Mouse (Mus musculus) E14TG2a.4 (cell line): Measurements from ENCODE around the gene Ier3.
A peak's percentile ranks its signal among the peaks of the same experiment; 100 is the strongest.

ENCODE experiments used
- H3K27me3 ChIP-seq: 2 replicates; pipeline ENCODE4 v1.6.1; 2014; ENCODE audit warnings: low read length, control low read depth; ENCODE audit not compliant: insufficient read depth
- H3K36me3 ChIP-seq: 2 replicates; pipeline ENCODE4 v1.6.1; 2014; ENCODE audit warnings: low read length, control low read depth; ENCODE audit not compliant: insufficient read depth
- H3K4me1 ChIP-seq: replicated peaks from 2 replicates; pipeline ENCODE4 v1.6.1; 2014; ENCODE audit warnings: low read depth, low read length, control low read depth
- H3K4me3 ChIP-seq: replicated peaks from 2 replicates; pipeline ENCODE4 v1.5.1; 2014; ENCODE audit warnings: mild to moderate bottlenecking, low read length
- H3K9me3 ChIP-seq: 2 replicates; pipeline ENCODE4 v1.6.1; 2014; ENCODE audit warnings: low read length, control low read depth
- CTCF ChIP-seq: conservative IDR thresholded peaks from 2 replicates; pipeline ENCODE4 v1.5.1; 2014; ENCODE audit warnings: low read length
- NANOG ChIP-seq: IDR thresholded peaks from 2 replicates; pipeline ENCODE4 v1.6.1; 2014; ENCODE audit warnings: borderline replicate concordance, low read length, mixed read lengths
- POU5F1 ChIP-seq: IDR thresholded peaks from 2 replicates; pipeline ENCODE4 v1.6.1; 2014; ENCODE audit warnings: low read length, borderline replicate concordance

Gene Ier3

GRCm38 (mm10) chr17:35825109-35825850 lies 3.8 kb downstream of the Ier3 start:
- Histone ChIP-seq H3K9me3 (no peaks in the 10 kb centered on the region), H3K36me3 (peaks cover 38% of the 10 kb centered on the region), H3K27me3 (peaks cover 7% of the 10 kb centered on the region), H3K4me1 (peaks cover 51% of the 10 kb centered on the region), H3K4me3 (no peak overlapping the region)
- TF ChIP-seq NANOG: no peak
- TF ChIP-seq CTCF: no peak
- no peak for TF ChIP-seq POU5F1

GRCm38 (mm10) chr17:35829737-35830136 lies 8.3 kb downstream of the Ier3 start:
- H3K9me3 ChIP-seq: no peaks in the 10 kb centered on the region
- TF ChIP-seq POU5F1 (no peak), CTCF (peak; percentile 51), NANOG (no peak)
- H3K27me3 ChIP-seq: no peaks in the 10 kb centered on the region
- H3K36me3 ChIP-seq: peaks cover 77% of the 10 kb centered on the region
- H3K4me3 ChIP-seq: peak overlapping the region; percentile 26; the same call in 1 of the 2 replicates
- H3K4me1 ChIP-seq: peaks cover 33% of the 10 kb centered on the region

- TF ChIP-seq POU5F1: no peak
- no peak for TF ChIP-seq NANOG
- no peak for TF ChIP-seq CTCF
- Histone ChIP-seq H3K4me1 (peaks cover 46% of the 10 kb centered on the region), H3K4me3 (no peak overlapping the region), H3K36me3 (peaks cover 70% of the 10 kb centered on the region), H3K9me3 (no peaks in the 10 kb centered on the region), H3K27me3 (no peaks in the 10 kb centered on the region)
Measured at GRCm38 (mm10) chr17:35832400-35833238, 11.1 kb downstream of the Ier3 start.

- Histone ChIP-seq H3K4me1 (peaks cover 46% of the 10 kb centered on the region), H3K27me3 (no peaks in the 10 kb centered on the region), H3K9me3 (no peaks in the 10 kb centered on the region), H3K4me3 (no peak overlapping the region), H3K36me3 (peaks cover 68% of the 10 kb centered on the region)
- TF ChIP-seq POU5F1: no peak
- TF ChIP-seq NANOG: no peak
- no peak for TF ChIP-seq CTCF
Measured at GRCm38 (mm10) chr17:35833239-35833751, 11.8 kb downstream of the Ier3 start.

- Histone ChIP-seq H3K36me3 (peaks cover 68% of the 10 kb centered on the region), H3K27me3 (no peaks in the 10 kb centered on the region), H3K4me3 (peak overlapping the region; percentile 97), H3K9me3 (no peaks in the 10 kb centered on the region), H3K4me1 (peaks cover 48% of the 10 kb centered on the region)
- TF ChIP-seq CTCF (no peak), NANOG (no peak), POU5F1 (no peak)
Measured at GRCm38 (mm10) chr17:35833894-35834293, 12.4 kb downstream of the Ier3 start.

- H3K4me1 ChIP-seq: peaks cover 50% of the 10 kb centered on the region
- H3K27me3 ChIP-seq: no peaks in the 10 kb centered on the region
- H3K36me3 ChIP-seq: peaks cover 65% of the 10 kb centered on the region
- H3K4me3 ChIP-seq: peak overlapping the region; percentile 97
- H3K9me3 ChIP-seq: no peaks in the 10 kb centered on the region
- TF ChIP-seq CTCF (no peak), POU5F1 (no peak), NANOG (no peak)
Measured at GRCm38 (mm10) chr17:35834696-35835422, 13.4 kb downstream of the Ier3 start.

GRCm38 (mm10) chr17:35835424-35836140 lies 14.1 kb downstream of the Ier3 start:
- Histone ChIP-seq H3K4me1 (peaks cover 50% of the 10 kb centered on the region), H3K27me3 (no peaks in the 10 kb centered on the region), H3K36me3 (peaks cover 63% of the 10 kb centered on the region), H3K4me3 (peak overlapping the region; percentile 97), H3K9me3 (no peaks in the 10 kb centered on the region)
- TF ChIP-seq NANOG (no peak), POU5F1 (no peak), CTCF (no peak)

- Histone ChIP-seq H3K36me3 (peaks cover 55% of the 10 kb centered on the region), H3K27me3 (no peaks in the 10 kb centered on the region), H3K4me1 (peaks cover 50% of the 10 kb centered on the region), H3K9me3 (no peaks in the 10 kb centered on the region), H3K4me3 (peak overlapping the region; percentile 97)
- TF ChIP-seq POU5F1: no peak
- peak; percentile 86 for TF ChIP-seq CTCF
- TF ChIP-seq NANOG: no peak
Measured at GRCm38 (mm10) chr17:35836178-35836965, 14.9 kb downstream of the Ier3 start.
